Mouse (Mus musculus): ENCODE data around the gene Fgf15. TPM values are rescaled to one million over a fixed set of nuclear protein-coding genes. Genes with fewer than 3 reads are reported as not detected.
"Not testable (repeated sequence)": the region's sequence is repeated elsewhere in the genome, so short reads cannot be mapped to it uniquely, and the experiment has no call there.

The Fgf15 gene
- polyA plus RNA-seq, 1 experiment = not detected

DNA sequence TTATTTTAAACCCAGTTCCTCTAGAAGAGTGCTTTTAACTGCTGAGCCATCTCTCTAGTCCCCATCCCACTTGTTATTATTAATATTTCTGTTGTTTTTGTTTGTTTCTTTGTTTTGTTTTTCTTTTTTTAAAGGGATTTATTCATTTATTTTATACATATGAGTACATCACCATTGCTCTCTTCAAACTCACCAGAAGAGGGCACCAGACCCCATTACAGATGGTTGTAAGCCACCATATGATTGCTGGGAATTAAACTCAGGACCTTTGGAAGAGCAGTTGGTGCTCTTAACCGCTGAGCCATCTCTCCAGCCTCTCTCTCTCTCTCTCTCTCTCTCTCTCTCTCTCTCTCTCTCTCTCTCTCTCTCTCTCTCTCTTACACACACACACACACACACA, 5.7 kb upstream of the Fgf15 start:
- DNase-seq (ENCODE audit: low spot score) = not testable (repeated sequence)

DNA sequence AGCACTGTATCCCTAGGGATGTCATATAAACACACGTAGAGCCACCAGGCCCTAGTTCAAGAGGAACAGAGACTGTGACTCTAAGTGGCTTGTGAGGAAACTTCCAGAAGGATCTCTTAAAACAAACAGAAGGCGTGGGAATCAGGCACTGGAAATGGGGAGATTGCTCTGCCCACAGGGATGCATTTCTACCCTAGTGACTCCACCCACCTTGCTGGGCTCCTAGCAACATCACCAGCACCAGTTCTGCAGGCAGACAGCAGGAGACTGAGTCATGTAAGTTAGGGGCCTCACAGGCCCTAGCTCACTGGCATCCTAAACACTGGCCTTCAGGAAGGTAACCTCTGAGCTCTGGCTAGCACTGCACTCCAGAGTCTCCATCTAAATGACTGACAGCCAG, 4.5 kb upstream of the Fgf15 start:
- DNase-seq (ENCODE audit: low spot score) = no peak

DNA sequence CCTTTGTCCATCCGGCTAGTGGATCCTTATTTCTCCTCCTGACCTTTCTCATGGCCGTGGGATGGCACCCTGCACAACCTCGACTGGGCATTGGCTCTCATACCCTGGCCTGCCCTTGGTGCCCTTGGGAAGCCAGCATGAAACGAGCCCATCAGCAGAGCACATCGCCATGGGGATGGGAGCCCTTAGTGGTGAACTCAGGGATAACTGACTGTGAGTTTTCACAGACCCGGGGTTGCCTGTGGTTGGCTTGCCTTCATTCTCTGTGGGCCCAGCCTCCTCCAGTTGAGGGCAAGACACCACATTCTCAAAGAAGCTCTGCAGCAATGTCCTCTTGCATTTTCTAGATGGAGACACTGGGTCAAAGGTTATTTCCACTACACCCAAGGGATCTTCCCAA, 4.0 kb upstream of the Fgf15 start:
- no peak for DNase-seq (ENCODE audit: low spot score)

DNA sequence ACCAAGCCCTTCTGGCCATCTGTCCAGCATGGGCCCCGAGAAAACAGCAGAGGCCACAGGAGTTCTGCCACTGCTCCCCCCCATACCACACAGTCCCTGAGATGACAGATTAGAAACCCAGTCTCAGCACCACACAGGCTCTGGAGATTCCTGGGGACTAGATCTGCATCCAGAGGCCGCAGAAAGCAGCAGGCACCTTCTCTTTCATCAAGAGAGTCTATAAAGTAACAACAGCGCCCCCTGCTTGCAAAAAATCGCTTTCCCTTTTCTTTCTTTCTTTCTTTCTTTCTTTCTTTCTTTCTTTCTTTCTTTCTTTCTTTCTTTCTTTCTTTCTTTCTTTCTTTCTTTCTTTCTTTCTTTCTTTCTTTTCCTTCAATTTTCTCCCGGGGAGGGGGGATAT, 2.1 kb upstream of the Fgf15 start:
- DNase-seq (ENCODE audit: low spot score) = no peak

DNA sequence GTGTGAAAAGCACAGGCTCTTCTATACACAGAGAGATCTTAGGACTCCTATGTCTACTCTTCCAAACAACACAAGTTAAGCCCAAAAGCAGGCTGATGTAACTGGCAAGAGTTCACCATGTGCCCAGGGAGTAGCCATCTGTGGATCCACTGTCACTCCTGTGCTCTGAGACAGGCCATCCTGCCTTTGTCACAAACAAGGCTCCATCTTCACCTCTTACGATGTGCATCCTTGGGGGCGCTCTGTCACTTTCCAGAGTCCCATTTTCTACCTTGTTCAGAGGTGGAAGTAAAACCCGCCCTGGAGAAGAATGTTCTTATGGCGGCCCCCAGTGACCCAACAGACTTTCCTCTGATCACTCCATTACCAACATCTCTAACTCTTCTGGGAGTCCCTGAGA, 1.6 kb upstream of the Fgf15 start:
- no peak for DNase-seq (ENCODE audit: low spot score)

DNA sequence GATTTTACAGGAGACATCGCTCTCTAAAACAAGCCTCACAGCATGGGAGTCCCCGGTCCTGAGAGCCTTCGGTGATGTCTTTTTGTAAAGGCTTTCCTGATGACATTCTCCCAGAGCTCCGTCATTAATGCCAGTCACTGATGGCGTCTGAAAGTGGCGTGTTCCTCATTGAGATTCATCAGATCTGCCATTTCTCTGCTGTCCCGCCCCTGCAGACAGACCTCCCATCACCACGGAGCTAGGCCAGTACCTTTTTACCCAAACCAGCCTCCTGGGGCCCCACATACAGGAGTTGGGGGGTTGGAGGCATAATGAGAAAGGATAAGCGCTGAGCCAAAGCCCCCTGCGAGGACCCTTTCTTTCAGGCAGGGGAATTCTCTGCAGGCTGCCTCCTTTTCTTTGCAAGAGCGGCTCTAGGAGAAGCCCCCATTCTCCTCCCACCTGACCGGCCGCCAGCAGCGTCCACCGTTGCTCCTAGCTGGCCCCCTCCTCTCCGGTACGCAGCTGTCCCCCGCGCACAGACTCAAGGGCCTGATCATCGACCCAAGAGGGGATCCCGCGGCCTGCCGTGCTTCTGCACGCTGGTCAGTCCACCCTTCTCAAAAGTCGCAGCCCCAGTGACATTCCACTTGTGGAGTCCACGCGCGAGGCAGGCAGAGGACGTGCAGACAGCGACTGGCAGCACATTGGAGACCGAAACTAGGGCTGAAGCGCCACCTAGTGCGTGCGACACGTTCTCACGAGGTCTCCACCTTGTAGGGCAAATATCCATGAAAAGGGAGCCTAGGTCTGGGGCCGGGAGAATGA, 823 bp upstream of the Fgf15 start:
- no peak for DNase-seq (ENCODE audit: low spot score)

DNA sequence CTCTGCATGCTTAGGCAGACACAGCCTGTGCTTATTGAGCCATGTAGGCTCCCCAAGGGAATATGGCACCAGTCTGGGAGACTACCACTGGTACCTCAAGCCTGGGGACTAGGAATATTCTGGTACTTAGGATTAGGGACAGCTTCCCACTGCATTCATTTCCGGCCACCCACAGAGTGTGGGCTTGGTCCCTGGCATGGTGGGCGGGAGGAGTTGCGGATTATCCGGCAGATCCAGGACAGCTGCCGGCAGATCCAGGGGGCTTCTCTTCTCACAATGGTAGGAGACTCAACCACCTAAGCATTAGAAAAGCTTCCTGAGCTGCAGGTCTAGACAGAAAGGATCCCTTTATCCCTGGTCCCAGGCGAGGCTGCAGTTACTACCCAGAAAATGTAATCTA, 2.2 kb downstream of the Fgf15 start:
- no peak for DNase-seq (ENCODE audit: low spot score)

DNA sequence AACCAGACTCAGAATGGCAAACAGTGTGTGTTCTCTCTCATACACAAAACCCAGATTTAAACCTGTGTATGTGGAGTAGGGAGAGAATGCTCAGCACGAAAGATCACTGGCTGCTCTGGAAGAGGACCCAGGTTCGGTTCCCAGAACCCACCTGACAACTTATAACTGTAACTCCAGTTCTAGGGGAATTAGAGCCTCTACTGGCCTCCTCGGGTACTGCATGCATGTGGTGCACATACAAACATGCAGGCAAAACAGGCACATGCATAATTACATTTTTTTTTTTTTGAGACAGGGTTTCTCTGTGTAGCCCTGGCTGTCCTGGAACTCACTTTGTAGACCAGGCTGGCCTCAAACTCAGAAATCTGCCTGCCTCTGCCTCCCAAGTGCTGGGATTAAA, 9.2 kb downstream of the Fgf15 start:
- DNase-seq (ENCODE audit: low spot score) = not testable (repeated sequence)

DNA sequence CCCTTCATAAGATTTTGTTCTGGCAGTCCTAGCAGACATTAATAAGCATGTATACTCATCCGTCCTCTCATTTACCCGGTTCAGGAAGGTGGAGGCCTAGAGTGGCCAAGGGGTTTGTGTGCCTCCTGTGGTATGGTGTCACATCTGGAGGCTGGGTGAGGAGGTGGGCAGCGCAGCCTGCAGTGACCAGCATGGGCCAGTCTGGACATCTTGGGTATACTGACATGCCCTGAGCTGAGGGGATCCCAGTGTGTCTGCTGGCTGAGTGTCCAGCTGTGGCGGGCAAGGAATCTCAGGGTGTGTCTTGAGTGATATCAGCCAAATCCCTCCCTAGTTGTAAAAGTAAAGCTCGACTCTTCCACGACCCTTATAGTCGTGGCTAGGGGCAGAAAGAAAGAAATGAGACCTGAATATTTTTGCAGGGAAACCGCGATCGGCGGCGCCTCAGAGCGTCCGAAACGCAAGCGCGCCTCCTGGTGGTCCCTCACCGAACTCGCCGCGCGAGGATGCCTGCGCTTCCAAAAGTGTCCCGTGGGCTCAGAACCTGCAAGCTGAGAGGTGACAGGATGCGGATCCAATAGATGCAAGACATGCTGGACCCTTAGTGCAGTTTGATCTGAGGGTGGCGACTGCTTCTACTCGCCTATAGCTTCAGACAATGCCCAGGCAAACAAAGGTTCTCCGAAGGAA, 10.5 kb downstream of the Fgf15 start:
- no peak for DNase-seq (ENCODE audit: low spot score)

DNA sequence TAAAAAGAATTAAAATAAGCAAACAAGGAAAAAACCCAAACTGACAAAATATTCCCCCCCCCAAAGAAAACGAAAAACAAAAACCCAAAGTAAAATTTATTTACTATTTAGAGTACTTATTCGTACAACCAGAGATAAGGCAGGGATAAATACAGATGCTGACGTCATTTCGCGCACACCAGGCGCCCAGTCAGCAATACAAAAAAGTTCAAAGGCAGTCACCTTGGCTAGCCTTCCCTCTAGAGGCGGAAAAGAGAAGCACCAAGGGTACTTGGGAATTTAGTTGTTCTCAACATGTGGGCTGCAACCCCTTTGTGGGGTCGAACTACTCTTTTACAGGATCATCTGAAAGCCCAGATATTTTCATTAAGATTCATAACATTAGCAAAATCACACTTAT, 11.5 kb downstream of the Fgf15 start:
- DNase-seq (ENCODE audit: low spot score) = no peak

DNA sequence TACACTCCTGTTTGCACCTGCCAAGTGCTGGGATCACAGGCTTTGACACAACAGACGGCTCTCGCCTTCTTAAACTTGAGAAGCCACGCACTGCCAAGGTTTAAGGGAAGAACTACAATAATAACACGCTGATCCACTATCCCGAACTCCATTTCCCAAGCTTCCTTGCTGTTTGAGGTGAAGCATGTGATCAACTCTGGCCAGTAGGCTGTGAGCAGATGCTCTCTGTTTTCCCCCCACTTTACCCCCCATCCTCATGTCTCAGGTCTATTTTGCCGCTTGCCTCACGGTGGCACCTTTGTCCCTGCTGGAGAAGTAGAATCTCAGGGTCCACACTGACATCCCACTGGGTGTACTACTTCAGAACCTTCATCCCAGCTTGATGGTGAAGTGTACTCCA, 12.4 kb downstream of the Fgf15 start:
- no peak for DNase-seq (ENCODE audit: low spot score)

DNA sequence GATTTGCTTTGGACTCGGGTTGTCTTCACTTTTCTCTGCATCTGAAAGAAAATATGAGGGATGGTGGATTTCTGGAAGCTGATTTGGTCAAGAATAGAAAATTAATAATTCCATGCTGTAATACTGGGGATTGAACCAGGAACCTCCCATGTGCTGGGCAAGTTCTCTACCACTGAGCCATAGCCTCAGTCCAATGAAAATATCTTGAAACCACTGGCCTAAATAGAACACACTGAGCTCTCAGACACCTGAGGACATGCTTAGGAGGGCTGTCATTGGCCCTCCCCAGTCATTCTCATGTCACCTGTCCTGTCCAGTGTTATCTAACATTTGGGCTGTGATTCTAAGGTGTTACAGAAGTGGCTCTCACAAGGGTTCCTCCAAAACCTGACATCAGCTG, 14.8 kb downstream of the Fgf15 start:
- no peak for DNase-seq (ENCODE audit: low spot score)

DNA sequence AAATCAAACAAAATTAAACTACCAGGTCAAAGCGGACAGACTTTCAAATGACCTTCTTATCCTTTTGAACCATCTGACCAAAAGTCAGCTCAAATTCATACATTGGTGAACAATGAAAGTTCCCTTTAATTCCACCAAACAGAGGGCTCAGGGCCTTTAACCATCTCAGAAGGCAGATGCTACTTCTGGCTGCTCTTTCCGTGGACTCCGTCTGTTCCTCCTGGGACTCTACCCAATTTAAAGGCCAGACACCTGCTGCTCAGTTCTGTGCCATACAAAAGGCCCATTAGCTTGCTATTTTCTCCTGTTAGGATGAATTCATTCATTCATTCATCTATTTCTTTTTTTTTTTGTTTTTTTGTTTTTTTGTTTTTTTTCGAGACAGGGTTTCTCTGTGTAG, 16.6 kb downstream of the Fgf15 start:
- DNase-seq (ENCODE audit: low spot score) = no peak

DNA sequence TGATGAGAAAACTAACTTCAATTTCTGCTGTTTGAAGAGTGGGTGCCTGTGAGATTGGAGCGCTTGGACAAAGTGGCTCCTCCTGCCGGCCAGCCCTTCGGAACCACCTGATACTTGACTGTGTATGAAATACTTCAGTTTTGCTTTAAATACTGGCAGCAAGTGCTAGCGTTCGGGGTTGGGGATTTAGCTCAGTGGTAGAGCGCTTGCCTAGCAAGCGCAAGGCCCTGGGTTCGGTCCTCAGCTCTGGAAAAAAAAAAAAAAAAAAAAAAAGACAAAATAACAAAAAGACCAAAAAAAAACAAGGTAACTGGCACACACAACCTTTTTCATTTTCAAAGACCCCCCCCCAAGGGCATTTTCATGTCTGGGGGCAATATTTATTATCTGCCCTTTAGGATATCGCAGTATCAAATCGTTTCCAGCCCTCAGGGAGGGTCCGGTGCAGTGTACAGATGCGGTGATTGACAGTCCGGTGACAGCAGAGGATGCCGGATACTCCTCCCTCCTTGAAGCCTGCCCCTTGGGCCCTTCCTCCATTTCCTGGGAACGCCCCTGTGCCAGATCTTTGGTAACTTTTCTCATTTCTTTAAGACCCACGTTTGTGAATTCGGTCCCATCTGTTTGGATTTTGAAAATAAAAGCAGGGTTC, 18.1 kb downstream of the Fgf15 start:
- no peak for DNase-seq (ENCODE audit: low spot score)

DNA sequence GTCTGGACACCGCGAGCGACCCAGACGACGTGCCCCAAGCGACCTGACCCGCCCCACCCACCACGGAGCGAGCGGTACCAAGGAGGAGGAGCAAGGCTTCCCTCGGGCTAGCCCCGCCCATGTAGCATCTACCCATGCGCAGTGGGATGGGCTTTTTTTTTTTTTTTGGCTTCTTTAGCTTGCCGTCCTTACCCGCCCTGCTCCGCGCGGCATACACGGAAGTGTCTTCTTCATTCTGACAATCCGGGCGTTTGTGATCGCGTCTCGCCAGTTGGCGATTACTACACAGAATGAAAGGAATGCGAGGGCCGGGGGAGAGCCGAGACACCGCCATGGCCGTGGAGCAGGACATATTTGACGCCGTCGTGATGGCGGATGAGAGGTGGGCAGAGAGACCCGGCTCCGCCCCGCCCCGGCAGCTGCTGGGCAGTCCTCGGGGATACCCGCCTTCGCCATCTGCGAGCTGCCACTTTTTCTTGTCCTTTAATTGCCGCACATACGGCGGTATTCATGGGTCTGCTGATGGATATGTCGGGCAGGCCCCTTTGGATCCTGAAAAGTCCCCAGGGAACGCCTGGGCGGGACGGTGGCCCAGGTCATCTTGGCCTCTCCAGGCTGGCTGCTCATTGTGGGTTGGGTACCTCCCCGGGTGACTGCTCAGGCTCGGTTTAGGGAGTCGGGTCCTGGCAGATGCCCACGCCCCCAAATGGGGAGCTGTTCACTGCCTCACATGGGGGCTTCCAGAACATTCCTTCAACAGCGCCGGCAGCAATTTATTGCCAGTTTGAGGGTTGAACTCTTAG, 18.8 kb downstream of the Fgf15 start, which contains the start of gene LTO1:
LTO1 (plus strand) TSS at position 153 of the 803 bp plus-strand sequence.
- peak; percentile 70 for DNase-seq (ENCODE audit: low spot score)

DNA sequence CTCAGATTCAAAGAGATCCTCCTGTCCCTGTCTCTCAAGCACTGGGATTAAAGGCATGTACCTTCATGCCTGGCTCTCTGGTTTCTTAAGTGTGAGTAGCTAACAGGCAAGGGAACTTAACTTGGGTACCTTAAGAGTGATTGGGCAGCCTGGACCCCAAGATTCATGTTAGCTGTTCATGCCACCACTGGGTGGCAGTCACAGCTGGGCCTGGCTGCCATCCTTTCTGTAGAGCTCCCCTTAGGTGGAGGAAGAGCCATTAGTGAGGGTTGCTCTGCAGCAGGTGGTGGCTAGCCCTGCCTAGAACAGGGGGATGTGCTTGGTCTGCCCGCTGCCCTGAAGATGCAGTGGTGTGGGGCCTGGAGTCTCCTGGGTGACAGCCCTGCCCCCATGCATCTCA, 22.5 kb downstream of the Fgf15 start:
- DNase-seq (ENCODE audit: low spot score) = no peak

DNA sequence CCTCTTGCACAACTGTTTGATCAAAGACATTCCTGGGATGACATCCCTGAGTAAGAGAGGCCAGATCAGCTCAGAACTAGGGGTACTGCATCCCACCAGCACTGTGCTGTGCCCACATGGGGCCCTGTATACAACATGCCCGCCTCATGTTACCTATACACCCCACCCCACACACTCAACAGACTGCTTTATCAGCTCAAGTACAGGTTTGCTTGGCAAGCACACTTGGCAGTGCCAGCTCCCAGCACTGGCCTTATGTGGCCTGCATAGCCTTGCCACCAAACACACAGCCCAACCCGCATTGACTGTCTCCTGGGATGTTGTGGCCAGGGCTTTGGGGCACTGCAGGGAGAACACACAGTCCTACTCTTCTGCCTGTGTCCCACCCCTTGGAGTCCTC, 31.3 kb downstream of the Fgf15 start:
- no peak for DNase-seq (ENCODE audit: low spot score)

DNA sequence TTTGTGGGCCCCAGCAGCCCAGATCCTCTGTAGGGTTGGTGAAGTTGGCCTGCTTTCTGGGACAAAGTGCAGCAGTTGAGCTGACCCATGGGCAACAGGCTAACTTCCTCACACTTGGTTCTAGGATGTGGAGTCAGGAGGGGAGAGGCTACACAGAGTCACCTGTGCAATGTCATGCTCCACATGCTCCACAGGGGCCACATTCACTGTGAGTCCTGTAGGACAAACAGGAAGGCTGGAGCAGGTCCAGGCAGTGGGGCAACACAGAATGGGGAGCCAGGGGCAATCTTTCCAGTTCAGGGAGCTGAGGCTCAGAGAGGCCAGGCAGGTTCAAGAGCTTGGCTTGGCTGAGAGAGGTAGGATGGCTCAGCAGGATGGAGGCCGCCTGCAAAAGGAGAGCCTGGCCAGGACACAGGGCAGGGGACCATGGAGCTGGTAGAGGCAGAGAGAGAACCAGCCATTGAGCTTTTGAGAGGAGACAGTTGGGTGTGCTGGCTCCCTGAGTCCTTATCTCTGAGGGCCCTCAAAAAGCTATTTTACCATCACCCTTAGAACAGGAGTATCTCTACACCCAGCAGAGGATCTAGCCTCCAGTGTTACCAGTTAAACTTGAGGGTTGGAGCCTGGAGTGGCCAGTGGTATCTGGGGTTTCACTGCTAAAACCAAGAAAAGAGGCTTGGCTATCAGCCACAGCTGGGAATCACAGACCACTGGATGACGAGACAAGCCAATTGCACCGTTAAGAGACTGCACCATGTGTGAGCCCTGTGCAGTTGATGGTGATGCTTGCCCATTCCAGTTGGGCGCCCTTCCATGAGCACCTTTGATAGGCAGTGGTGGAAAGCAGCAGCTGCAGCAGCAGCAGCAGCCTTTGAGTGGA, 31.9 kb downstream of the Fgf15 start:
- DNase-seq (ENCODE audit: low spot score) = no peak

DNA sequence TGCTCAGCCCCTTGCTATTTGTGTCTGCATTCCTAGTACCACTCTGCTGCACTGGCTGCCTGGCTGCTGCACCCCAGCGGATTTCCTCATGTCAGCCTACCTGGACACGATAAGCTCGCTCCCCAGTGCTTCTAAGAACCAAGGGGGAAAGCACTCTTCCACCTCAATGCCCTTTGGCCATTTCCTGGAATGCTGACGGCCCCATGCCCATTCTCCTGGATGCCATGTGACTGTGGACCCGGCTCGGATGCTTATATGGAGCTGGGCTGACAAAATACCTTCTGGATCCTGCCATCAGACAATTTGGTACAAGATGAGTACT, 32.5 kb downstream of the Fgf15 start:
- no peak for DNase-seq (ENCODE audit: low spot score)

DNA sequence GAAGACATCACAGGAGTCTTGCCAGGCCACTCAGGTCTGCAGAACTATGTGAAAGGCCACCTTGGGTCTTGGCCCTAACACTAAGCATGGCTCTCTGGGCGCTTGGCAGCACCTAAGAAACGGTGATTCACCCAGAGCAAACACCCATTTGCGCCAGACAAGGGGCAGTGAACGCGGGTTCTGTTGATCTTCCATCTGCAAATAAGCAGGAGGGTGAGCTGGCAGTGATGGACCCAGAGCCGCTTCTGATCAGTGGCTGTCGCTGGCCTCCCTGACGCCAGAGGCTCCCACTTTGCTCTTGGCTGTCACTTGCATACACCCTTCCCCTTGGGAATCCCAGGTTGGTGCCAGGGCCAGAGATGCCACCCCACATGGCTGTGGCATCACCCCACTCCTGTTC, 33.2 kb downstream of the Fgf15 start:
- no peak for DNase-seq (ENCODE audit: low spot score)

DNA sequence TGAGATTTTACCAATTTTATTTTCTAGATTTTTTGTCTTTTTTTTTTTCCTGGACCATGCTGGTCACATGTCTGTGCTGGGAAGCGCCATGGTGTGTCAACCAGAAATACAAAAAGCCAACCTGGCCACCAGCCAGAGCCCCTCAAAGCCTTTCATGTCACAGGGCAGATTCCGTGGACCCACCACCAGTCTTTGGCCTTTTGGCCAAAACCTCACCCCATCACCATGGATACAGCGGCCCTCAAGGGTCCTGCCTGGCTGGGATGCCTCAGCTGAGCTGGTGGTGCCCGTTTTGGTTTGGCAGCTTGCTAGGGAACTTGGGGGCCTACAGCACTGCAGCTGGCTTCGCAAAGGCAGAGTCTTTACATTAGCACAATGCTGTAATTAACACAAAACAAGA, 33.6 kb downstream of the Fgf15 start:
- no peak for DNase-seq (ENCODE audit: low spot score)

Data from urinary bladder, adult 2 months (tissue).